Mouse (Mus musculus) midbrain, embryonic 16.5 days (tissue): ENCODE measurements around the gene Zpr1. TPM values are rescaled to one million over a fixed set of nuclear protein-coding genes. Genes with fewer than 3 reads are reported as not detected.

ENCODE experiments used
- ATAC-seq: fragments of 200-750 bp; cut with Nextera tagmentation; 2 replicates; pipeline ENCODE4 v1.8.0; 2017; ENCODE audit warnings: moderate TSS enrichment
- H3K27ac ChIP-seq: fragments of 300-500 bp; sonication (generic); 2 replicates; pipeline ENCODE4 v1.5.1; 2014; ENCODE audit warnings: mild to moderate bottlenecking, low read length, mixed read lengths
- H3K27me3 ChIP-seq: fragments of 300-500 bp; sonication (generic); 2 replicates; pipeline ENCODE4 v1.6.1; 2014; ENCODE audit warnings: low read depth, low read length, mixed read lengths; ENCODE audit not compliant: control insufficient read depth, insufficient read depth
- H3K36me3 ChIP-seq: fragments of 300-500 bp; sonication (generic); 2 replicates; pipeline ENCODE4 v1.6.1; 2014; ENCODE audit warnings: mild to moderate bottlenecking, low read length, moderate library complexity, mixed read lengths; ENCODE audit not compliant: control insufficient read depth, insufficient read depth
- H3K4me1 ChIP-seq: fragments of 300-500 bp; sonication (generic); 2 replicates; pipeline ENCODE4 v1.6.1; 2014; ENCODE audit warnings: mild to moderate bottlenecking, low read length, mixed read lengths; ENCODE audit not compliant: control insufficient read depth, insufficient read depth
- H3K4me2 ChIP-seq: fragments of 300-500 bp; sonication (generic); 2 replicates; pipeline ENCODE4 v1.6.1; 2014; ENCODE audit warnings: mild to moderate bottlenecking, low read length, mixed read lengths
- H3K4me3 ChIP-seq: fragments of 300-500 bp; sonication (generic); 2 replicates; pipeline ENCODE4 v1.5.1; 2014; ENCODE audit warnings: low read depth, mild to moderate bottlenecking, low read length, moderate library complexity, mixed read lengths
- H3K9ac ChIP-seq: fragments of 300-500 bp; sonication (generic); 2 replicates; pipeline ENCODE4 v1.6.1; 2014; ENCODE audit warnings: low read depth, low read length, mixed read lengths
- H3K9me3 ChIP-seq: fragments of 300-500 bp; sonication (generic); replicated peaks from 2 replicates; pipeline ENCODE4 v1.6.1; 2014; ENCODE audit warnings: mild to moderate bottlenecking, low read length, mixed read lengths; ENCODE audit not compliant: control insufficient read depth, poor library complexity, severe bottlenecking
- WGBS: fragments of 180-500 bp; shearing (Covaris S2); extraction: QIAGEN DNeasy Blood & Tissue Kit; methylation state at CpG from one replicate; pipeline ENCODE4 v1.1.7; 2014; 5-methylcytosine and 5-hydroxymethylcytosine counted together
- polyA plus RNA-seq: library from polyadenylated mRNA; unstranded; fragments of >200 nt; fragmentation: Nextera tagmentation; extraction: Ambion mirVana; gene quantifications from 2 replicates; pipeline ENCODE4 v1.2.1, GENCODE M21; 2015

Zpr1 gene
- polyA plus RNA-seq, 1 experiment from 2014 or later, result 63.4 TPM

DNA sequence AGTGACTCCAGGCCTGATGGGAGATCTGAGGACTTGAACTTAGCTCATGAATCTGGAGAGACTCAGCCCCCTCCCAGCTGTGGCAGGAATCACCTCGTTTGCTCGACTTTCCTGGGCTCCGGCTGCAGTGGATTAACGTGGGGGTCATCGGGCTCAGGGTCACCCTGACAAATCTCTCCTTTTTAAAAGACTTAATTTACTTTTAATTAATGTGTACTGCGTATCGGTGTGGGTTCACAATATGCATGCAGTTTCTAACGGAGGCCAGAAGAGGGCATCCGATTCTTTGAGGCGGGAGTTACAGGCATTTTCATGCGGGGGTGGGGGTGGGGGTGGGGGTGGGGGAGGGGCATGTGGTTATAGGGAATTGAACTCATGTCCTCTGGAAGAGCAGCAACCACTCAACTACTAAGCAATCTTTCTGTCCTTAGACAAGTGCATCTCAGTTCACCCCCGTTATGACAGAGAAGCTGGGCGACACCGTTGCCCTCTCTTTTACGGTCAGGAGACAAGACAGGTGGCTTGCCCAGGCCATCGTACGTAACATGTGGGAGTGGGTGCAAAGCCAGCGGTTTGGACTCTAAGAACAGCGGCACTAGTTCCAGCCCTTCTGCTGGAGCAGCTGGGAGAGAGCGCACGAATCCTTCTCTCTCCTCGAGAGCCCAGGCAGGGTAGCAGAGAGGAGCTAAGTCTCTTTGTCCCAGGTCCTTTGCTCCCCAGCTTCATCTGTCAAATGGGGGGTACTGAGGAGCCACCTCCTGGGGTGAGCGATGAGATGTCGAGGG, 57.1 kb downstream of the Zpr1 start:
- no peak; the same call in 1 of the 2 replicates for ATAC-seq
- no peak overlapping the region for H3K4me2 ChIP-seq
- 13% methylated on average over 24 of the region's 24 CpGs for WGBS

DNA sequence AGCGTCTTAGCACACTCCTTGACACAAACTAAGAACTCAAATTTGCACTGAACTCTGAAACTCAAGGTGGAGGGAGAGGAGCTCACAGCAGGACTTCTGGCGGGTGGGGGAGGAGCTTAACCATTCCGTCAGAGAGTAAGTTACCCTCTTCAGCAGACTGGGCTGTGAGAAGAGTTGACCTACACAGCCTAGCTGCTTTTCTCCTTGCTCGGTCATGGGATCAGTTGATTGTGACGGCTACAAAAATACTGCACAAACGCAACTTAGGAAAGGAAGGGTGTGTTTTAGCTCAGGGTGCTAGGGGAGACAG, 57.7 kb downstream of the Zpr1 start:
- Histone ChIP-seq H3K4me2 (no peak overlapping the region), H3K27ac (no peak overlapping the region), H3K4me1 (peaks cover 15% of the 10 kb centered on the region), H3K4me3 (no peak overlapping the region), H3K27me3 (no peaks in the 10 kb centered on the region), H3K9me3 (no peaks in the 10 kb centered on the region), H3K9ac (no peak overlapping the region), H3K36me3 (no peaks in the 10 kb centered on the region)
- no peak for ATAC-seq
- WGBS, result 57% methylated on average over 6 of the region's 6 CpGs

More for the DNA sequence above, 57.1 kb downstream of the Zpr1 start:
- H3K36me3 ChIP-seq, result no peaks in the 10 kb centered on the region
- H3K4me1 ChIP-seq, result peaks cover 15% of the 10 kb centered on the region
- H3K4me3 ChIP-seq, result no peak overlapping the region
- no peak overlapping the region for H3K9ac ChIP-seq
- no peaks in the 10 kb centered on the region for H3K9me3 ChIP-seq
- H3K27ac ChIP-seq, result no peak overlapping the region
- H3K27me3 ChIP-seq, result no peaks in the 10 kb centered on the region

GRCm38 (mm10) chr9:46331301-46331700, 58.4 kb downstream of the Zpr1 start:
- Histone ChIP-seq H3K9ac (no peak overlapping the region), H3K4me3 (no peak overlapping the region), H3K4me1 (peaks cover 15% of the 10 kb centered on the region), H3K4me2 (no peak overlapping the region), H3K27ac (no peak overlapping the region), H3K9me3 (no peaks in the 10 kb centered on the region), H3K27me3 (no peaks in the 10 kb centered on the region), H3K36me3 (no peaks in the 10 kb centered on the region)
- WGBS, result 36% methylated on average over 1 of the region's 1 CpGs
- ATAC-seq, result no peak

Other genes with a start within 250 kb of the Zpr1 start
- 3.5 and 3.9 TPM in 2 replicates for gene Apoa1, start 44.5 kb upstream of the Zpr1 start, polyA plus RNA-seq
- not detected in 2 replicates for gene Apoc3, start 37.4 kb upstream of the Zpr1 start, polyA plus RNA-seq
- not detected in 2 replicates for gene Apoa4, start 32.4 kb upstream of the Zpr1 start, polyA plus RNA-seq
- not detected in 2 replicates for gene Apoa5, start 4.4 kb upstream of the Zpr1 start, polyA plus RNA-seq
- gene Bud13, start 9.9 kb downstream of the Zpr1 start, polyA plus RNA-seq, result 17.3 and 17.6 TPM in 2 replicates
- gene 4931429L15Rik, start 46.9 kb downstream of the Zpr1 start, polyA plus RNA-seq, result not detected in 2 replicates